Mouse (Mus musculus): Measurements from ENCODE around the gene Rln3. TPM values are rescaled to one million over a fixed set of nuclear protein-coding genes. Genes with fewer than 3 reads are reported as not detected.

Gene Rln3
- polyA plus RNA-seq, 1 experiment from 2014 or later = 0.48 TPM

GRCm38 (mm10) chr8:83999057-83999705 lies 45.6 kb downstream of the Rln3 start:
- Histone ChIP-seq H3K27me3 (replicated peaks) (peaks cover 18% of the 10 kb centered on the region), H3K36me3 (replicated peaks) (peaks cover 6% of the 10 kb centered on the region; the same call in 1 of the 2 replicates), H3K4me1 (peaks cover 40% of the 10 kb centered on the region), H3K4me2 (peak overlapping the region; percentile 72), H3K9ac (no peak overlapping the region), H3K4me3 (peak overlapping the region; percentile 80), H3K27ac (no peak overlapping the region), H3K9me3 (no peaks in the 10 kb centered on the region)
- WGBS = 74% methylated on average over 16 of the region's 16 CpGs
- no peak for ATAC-seq (replicated peaks)

GRCm38 (mm10) chr8:83998231-83999056 lies 46.4 kb downstream of the Rln3 start:
- peak overlapping the region; percentile 84 for H3K27ac ChIP-seq
- ATAC-seq (replicated peaks) = 0 out of 2 replicates have a peak, but pooled peaks have one; percentile 12
- peak overlapping the region; percentile 72 for H3K4me2 ChIP-seq
- H3K4me3 ChIP-seq = peak overlapping the region; percentile 80
- peak overlapping the region; percentile 48 for H3K9ac ChIP-seq
- peaks cover 35% of the 10 kb centered on the region for H3K4me1 ChIP-seq
- H3K9me3 ChIP-seq = no peaks in the 10 kb centered on the region
- peaks cover 18% of the 10 kb centered on the region for H3K27me3 ChIP-seq (replicated peaks)
- peaks cover 6% of the 10 kb centered on the region; the same call in 1 of the 2 replicates for H3K36me3 ChIP-seq (replicated peaks)
- WGBS = under 1% methylated on average over 83 of the region's 92 CpGs

DNA sequence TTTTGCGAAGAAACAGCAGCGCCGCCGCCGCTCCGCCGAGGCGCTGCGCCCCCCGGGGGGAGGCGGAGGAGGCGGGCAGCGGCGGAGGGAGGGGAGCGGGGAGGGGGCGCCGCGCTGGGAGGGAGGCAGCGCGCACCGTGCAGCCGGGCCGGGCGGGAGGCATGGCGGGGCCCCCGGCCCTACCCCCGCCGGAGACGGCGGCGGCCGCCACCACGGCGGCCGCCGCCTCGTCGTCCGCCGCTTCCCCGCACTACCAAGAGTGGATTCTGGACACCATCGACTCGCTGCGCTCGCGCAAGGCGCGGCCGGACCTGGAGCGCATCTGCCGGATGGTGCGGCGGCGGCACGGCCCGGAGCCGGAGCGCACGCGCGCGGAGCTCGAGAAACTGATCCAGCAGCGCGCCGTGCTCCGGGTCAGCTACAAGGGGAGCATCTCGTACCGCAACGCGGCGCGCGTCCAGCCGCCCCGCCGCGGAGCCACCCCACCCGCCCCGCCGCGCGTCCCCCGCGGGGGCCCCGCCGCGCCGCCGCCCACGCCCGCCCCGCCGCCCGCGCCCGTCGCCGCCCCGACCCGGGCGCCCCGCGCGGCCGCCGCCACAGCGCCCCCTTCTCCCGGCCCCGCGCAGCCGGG lies 47.2 kb downstream of the Rln3 start, which contains the start of gene Samd1:
Samd1 (plus strand) TSS at position 162 of the 631 bp plus-strand sequence.
- WGBS = under 1% methylated on average over 57 of the region's 112 CpGs

GRCm38 (mm10) chr8:83996567-83997505 lies 48.0 kb downstream of the Rln3 start:
- Histone ChIP-seq H3K36me3 (replicated peaks) (peaks cover 6% of the 10 kb centered on the region; the same call in 1 of the 2 replicates), H3K4me1 (peaks cover 29% of the 10 kb centered on the region), H3K27ac (peak overlapping the region; percentile 89), H3K27me3 (replicated peaks) (peaks cover 13% of the 10 kb centered on the region), H3K4me2 (peak overlapping the region; percentile 90), H3K9me3 (no peaks in the 10 kb centered on the region), H3K9ac (peak overlapping the region; percentile 56), H3K4me3 (peak overlapping the region; percentile 59)
- ATAC-seq (replicated peaks) = peak; percentile 63
- under 1% methylated on average over 48 of the region's 103 CpGs for WGBS

More for the DNA sequence above, 47.2 kb downstream of the Rln3 start, which contains the start of gene Samd1:
- H3K9me3 ChIP-seq = no peaks in the 10 kb centered on the region
- peak within 1 kb of the TSS; percentile 90 for H3K4me2 ChIP-seq
- peaks cover 13% of the 10 kb centered on the region for H3K27me3 ChIP-seq (replicated peaks)
- peaks cover 29% of the 10 kb centered on the region for H3K4me1 ChIP-seq
- H3K4me3 ChIP-seq = peak within 1 kb of the TSS; percentile 80
- H3K36me3 ChIP-seq (replicated peaks) = peaks cover 6% of the 10 kb centered on the region; the same call in 1 of the 2 replicates
- peak within 1 kb of the TSS; percentile 56 for H3K9ac ChIP-seq
- peak; percentile 21; the same call in 1 of the 2 replicates for ATAC-seq (replicated peaks)
- peak within 1 kb of the TSS; percentile 89 for H3K27ac ChIP-seq

- Histone ChIP-seq H3K9me3 (no peaks in the 10 kb centered on the region), H3K4me1 (peaks cover 22% of the 10 kb centered on the region), H3K27me3 (replicated peaks) (peaks cover 7% of the 10 kb centered on the region), H3K27ac (no peak overlapping the region), H3K36me3 (replicated peaks) (peaks cover 14% of the 10 kb centered on the region), H3K4me2 (peak overlapping the region; percentile 90), H3K9ac (no peak overlapping the region), H3K4me3 (no peak overlapping the region)
- 11% methylated on average over 12 of the region's 12 CpGs for WGBS
- ATAC-seq (replicated peaks) = no peak
These were observed 48.8 kb downstream of the Rln3 start for GRCm38 (mm10) chr8:83995973-83996372.

GRCm38 (mm10) chr8:83994030-83994429 lies 50.8 kb downstream of the Rln3 start:
- no peak overlapping the region for H3K4me2 ChIP-seq
- peaks cover 12% of the 10 kb centered on the region for H3K4me1 ChIP-seq
- ATAC-seq (replicated peaks) = no peak
- no peak overlapping the region for H3K4me3 ChIP-seq
- no peaks in the 10 kb centered on the region for H3K27me3 ChIP-seq (replicated peaks)
- H3K36me3 ChIP-seq (replicated peaks) = peaks cover 31% of the 10 kb centered on the region
- H3K9ac ChIP-seq = no peak overlapping the region
- no peak overlapping the region for H3K27ac ChIP-seq
- 83% methylated on average over 3 of the region's 3 CpGs for WGBS
- H3K9me3 ChIP-seq = no peaks in the 10 kb centered on the region

MicroRNAs encoded within 50 kb of the gene (microRNA counts, 519-probe panel; counts per million panel counts)
- microRNA mmu-miR-1199 (not detected), microRNA mmu-miR-709 (2,230 counts per million, percentile 29 among the panel's probes with 10 or more counts)

Small RNA genes within 50 kb of the gene (microRNA-seq; reads per million reads assigned to microRNA genes)
- not detected for gene Mir1199
- not detected for gene Mir709
- gene Mir8111 = 1.8 reads per million, percentile 2 among the genes with 10 or more reads in this experiment

Other genes with a start within 250 kb of the Rln3 start
- 67.2 and 68.0 TPM in 2 replicates for gene Adgrl1, start 144.9 kb downstream of the Rln3 start, polyA plus RNA-seq (2015; fragmentation: Nextera tagmentation; extraction: Ambion mirVana)
- 0.93 and 1.00 TPM in 2 replicates for gene Gm10644, start 89.8 kb downstream of the Rln3 start, polyA plus RNA-seq (2015; fragmentation: Nextera tagmentation; extraction: Ambion mirVana)
- 8.0 and 10.9 TPM in 2 replicates for gene Asf1b, start 89.5 kb downstream of the Rln3 start, polyA plus RNA-seq (2015; fragmentation: Nextera tagmentation; extraction: Ambion mirVana)
- 228 and 238 TPM in 2 replicates for gene Prkaca, start 72.0 kb downstream of the Rln3 start, polyA plus RNA-seq (2015; fragmentation: Nextera tagmentation; extraction: Ambion mirVana)
- gene Samd1, start 47.3 kb downstream of the Rln3 start, polyA plus RNA-seq (2015; fragmentation: Nextera tagmentation; extraction: Ambion mirVana) = 7.1 and 7.2 TPM in 2 replicates
- 0.66 and 1.0 TPM in 2 replicates for gene 1700067K01Rik, start 43.5 kb downstream of the Rln3 start, polyA plus RNA-seq (2015; fragmentation: Nextera tagmentation; extraction: Ambion mirVana)
- gene 2210011C24Rik, start 32.8 kb downstream of the Rln3 start, polyA plus RNA-seq (2015; fragmentation: Nextera tagmentation; extraction: Ambion mirVana) = 0.26 and 0.39 TPM in 2 replicates
- 2.6 and 2.8 TPM in 2 replicates for gene Palm3, start 23.5 kb downstream of the Rln3 start, polyA plus RNA-seq (2015; fragmentation: Nextera tagmentation; extraction: Ambion mirVana)
- gene Il27ra, start 2.4 kb downstream of the Rln3 start, polyA plus RNA-seq (2015; fragmentation: Nextera tagmentation; extraction: Ambion mirVana) = 0.58 and 0.68 TPM in 2 replicates
- gene Gm10643, start 20.1 kb upstream of the Rln3 start, polyA plus RNA-seq (2015; fragmentation: Nextera tagmentation; extraction: Ambion mirVana) = 1.0 and 1.4 TPM in 2 replicates
- 12.4 and 14.0 TPM in 2 replicates for gene Rfx1, start 21.8 kb upstream of the Rln3 start, polyA plus RNA-seq (2015; fragmentation: Nextera tagmentation; extraction: Ambion mirVana)
- gene Dcaf15, start 59.8 kb upstream of the Rln3 start, polyA plus RNA-seq (2015; fragmentation: Nextera tagmentation; extraction: Ambion mirVana) = 25.8 and 26.3 TPM in 2 replicates
- 0.68 and 0.73 TPM in 2 replicates for gene Podnl1, start 81.0 kb upstream of the Rln3 start, polyA plus RNA-seq (2015; fragmentation: Nextera tagmentation; extraction: Ambion mirVana)
- gene Cc2d1a, start 102.9 kb upstream of the Rln3 start, polyA plus RNA-seq (2015; fragmentation: Nextera tagmentation; extraction: Ambion mirVana) = 52.5 and 53.3 TPM in 2 replicates
- 2.5 and 2.9 TPM in 2 replicates for gene 4930432K21Rik, start 103.0 kb upstream of the Rln3 start, polyA plus RNA-seq (2015; fragmentation: Nextera tagmentation; extraction: Ambion mirVana)
- 8.1 and 8.5 TPM in 2 replicates for gene Nanos3, start 140.2 kb upstream of the Rln3 start, polyA plus RNA-seq (2015; fragmentation: Nextera tagmentation; extraction: Ambion mirVana)
- 33.2 and 33.3 TPM in 2 replicates for gene Zswim4, start 192.1 kb upstream of the Rln3 start, polyA plus RNA-seq (2015; fragmentation: Nextera tagmentation; extraction: Ambion mirVana)
- 225 and 244 TPM in 2 replicates for gene D8Ertd738e, start 204.7 kb upstream of the Rln3 start, polyA plus RNA-seq (2015; fragmentation: Nextera tagmentation; extraction: Ambion mirVana)
- 49.4 and 50.9 TPM in 2 replicates for gene Mri1, start 212.3 kb upstream of the Rln3 start, polyA plus RNA-seq (2015; fragmentation: Nextera tagmentation; extraction: Ambion mirVana)
- 22.8 and 26.6 TPM in 2 replicates for gene Ccdc130, start 225.4 kb upstream of the Rln3 start, polyA plus RNA-seq (2015; fragmentation: Nextera tagmentation; extraction: Ambion mirVana)